Mouse (Mus musculus): Measurements from ENCODE around the gene Taok3. TPM values are rescaled to one million over a fixed set of nuclear protein-coding genes. Genes with fewer than 3 reads are reported as not detected.

Taok3 gene
- polyA plus RNA-seq, 1 experiment = 6.0 TPM

DNA sequence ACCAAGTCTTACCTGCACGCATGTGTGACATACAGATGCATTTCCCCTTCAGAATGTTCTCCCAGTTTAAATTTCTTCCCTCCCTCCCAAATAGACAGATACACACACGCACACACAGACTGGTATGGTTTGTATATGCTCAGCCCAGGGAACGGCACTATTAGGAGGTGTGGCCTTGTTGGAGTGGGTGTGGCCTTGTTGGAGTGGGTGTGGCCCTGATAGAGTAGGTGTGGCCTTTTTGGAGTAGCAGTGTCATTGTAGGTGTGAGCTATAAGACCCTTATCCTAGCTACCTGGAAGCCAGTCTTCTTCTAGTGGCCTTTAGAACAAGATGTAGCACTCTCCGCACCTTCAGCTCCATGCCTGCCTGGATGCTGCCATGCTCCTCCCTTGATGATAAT is 3.9 kb downstream of the Taok3 start:
- no peak overlapping the region for H3K4me3 ChIP-seq (ENCODE audit: control insufficient read depth, low read depth, low read length)
- no peak overlapping the region for H3K27ac ChIP-seq (ENCODE audit: control insufficient read depth, insufficient read depth, low read depth, low read length)
- peaks cover 17% of the 10 kb centered on the region for H3K4me1 ChIP-seq (ENCODE audit: control insufficient read depth, insufficient read depth, low read length)
- TF ChIP-seq CTCF (IDR thresholded peaks at IDR 0.05; ENCODE audit: control insufficient read depth, insufficient read depth, insufficient replicate concordance, low read depth, low read length) (no peak), POLR2A (IDR thresholded peaks at IDR 0.05; ENCODE audit: control insufficient read depth, low read depth, low read length) (no peak)
- no peaks in the 10 kb centered on the region for H3K27me3 ChIP-seq (ENCODE audit: control insufficient read depth, insufficient read depth, low read length)
- H3K36me3 ChIP-seq (ENCODE audit: control insufficient read depth, insufficient read depth, low read length) = no peaks in the 10 kb centered on the region

DNA sequence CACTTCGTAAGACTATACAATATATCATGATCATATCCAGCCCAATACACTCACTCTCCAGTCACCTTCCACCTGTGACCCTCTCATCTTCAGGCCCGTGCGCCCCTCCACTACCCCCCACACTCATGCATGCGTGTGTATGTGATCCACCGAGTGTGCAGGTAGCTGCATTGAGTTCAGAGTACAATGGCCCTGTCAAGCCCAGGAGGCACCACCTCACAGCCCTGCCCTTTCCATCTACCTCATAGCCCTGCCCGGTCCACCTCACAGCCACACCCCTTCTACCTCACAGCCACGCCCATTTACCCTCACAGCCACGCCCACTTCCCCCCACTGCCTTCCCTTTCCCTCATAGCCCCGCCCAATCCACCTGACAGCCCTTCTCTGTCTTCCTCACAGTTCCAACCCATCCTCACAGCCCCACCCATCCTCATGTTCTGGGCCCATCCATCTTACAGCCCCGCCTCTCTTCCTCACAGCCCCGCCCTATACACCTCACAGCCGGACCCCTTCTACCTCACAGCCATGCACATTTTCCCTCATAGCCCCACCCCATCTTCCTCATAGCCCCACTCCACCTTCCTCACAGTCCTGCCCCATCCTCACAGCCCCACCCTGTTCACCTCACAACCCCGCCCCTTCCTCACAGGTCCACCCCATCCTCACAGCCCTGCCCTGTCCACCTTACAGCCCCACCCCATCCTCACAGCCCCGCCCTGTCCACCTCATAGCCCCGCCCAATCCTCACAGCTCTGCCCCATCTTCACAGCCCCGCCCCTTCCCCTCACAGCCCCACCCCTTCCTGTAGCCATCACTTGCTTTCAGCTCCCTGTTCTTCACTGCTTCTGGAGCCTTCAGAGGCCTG is 5.8 kb downstream of the Taok3 start:
- Histone ChIP-seq H3K4me3 (ENCODE audit: control insufficient read depth, low read depth, low read length) (peak overlapping the region; percentile 50), H3K36me3 (ENCODE audit: control insufficient read depth, insufficient read depth, low read length) (no peaks in the 10 kb centered on the region), H3K4me1 (ENCODE audit: control insufficient read depth, insufficient read depth, low read length) (peaks cover 12% of the 10 kb centered on the region), H3K27me3 (ENCODE audit: control insufficient read depth, insufficient read depth, low read length) (no peaks in the 10 kb centered on the region), H3K27ac (ENCODE audit: control insufficient read depth, insufficient read depth, low read depth, low read length) (no peak overlapping the region; the same call in 1 of the 2 replicates)
- TF ChIP-seq CTCF (IDR thresholded peaks at IDR 0.05; ENCODE audit: control insufficient read depth, insufficient read depth, insufficient replicate concordance, low read depth, low read length) (no peak), POLR2A (IDR thresholded peaks at IDR 0.05; ENCODE audit: control insufficient read depth, low read depth, low read length) (peak; percentile 29; the same call in 1 of the 2 replicates)

GRCm38 (mm10) chr5:117127051-117127450 is 7.1 kb downstream of the Taok3 start:
- no peaks in the 10 kb centered on the region for H3K27me3 ChIP-seq (ENCODE audit: control insufficient read depth, insufficient read depth, low read length)
- H3K27ac ChIP-seq (ENCODE audit: control insufficient read depth, insufficient read depth, low read depth, low read length) = no peak overlapping the region
- no peak for TF ChIP-seq POLR2A (IDR thresholded peaks at IDR 0.05; ENCODE audit: control insufficient read depth, low read depth, low read length)
- TF ChIP-seq CTCF (IDR thresholded peaks at IDR 0.05; ENCODE audit: control insufficient read depth, insufficient read depth, insufficient replicate concordance, low read depth, low read length) = no peak
- no peaks in the 10 kb centered on the region for H3K36me3 ChIP-seq (ENCODE audit: control insufficient read depth, insufficient read depth, low read length)
- peaks cover 5% of the 10 kb centered on the region for H3K4me1 ChIP-seq (ENCODE audit: control insufficient read depth, insufficient read depth, low read length)
- no peak overlapping the region for H3K4me3 ChIP-seq (ENCODE audit: control insufficient read depth, low read depth, low read length)

DNA sequence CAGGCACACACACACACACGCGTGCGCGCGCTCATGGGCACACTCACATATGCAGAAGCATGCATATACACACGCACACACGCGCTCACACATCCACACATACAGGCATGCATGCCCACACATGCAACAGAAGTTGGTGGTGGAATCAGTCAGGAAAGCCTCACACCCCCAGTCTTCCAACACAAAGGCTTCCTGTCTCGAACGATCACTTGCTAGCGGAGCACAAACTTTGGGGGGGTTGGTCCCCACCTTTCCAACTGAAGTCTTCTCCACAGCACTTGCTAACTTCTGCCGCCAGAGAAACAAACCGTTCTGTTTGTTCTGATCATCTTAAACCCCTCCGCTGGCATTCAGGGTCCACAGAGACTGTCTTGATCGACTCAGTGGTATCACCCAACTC is 10.8 kb downstream of the Taok3 start:
- Histone ChIP-seq H3K27me3 (ENCODE audit: control insufficient read depth, insufficient read depth, low read length) (no peaks in the 10 kb centered on the region), H3K4me1 (ENCODE audit: control insufficient read depth, insufficient read depth, low read length) (peaks cover 1% of the 10 kb centered on the region), H3K27ac (ENCODE audit: control insufficient read depth, insufficient read depth, low read depth, low read length) (no peak overlapping the region), H3K36me3 (ENCODE audit: control insufficient read depth, insufficient read depth, low read length) (no peaks in the 10 kb centered on the region), H3K4me3 (ENCODE audit: control insufficient read depth, low read depth, low read length) (no peak overlapping the region)
- TF ChIP-seq CTCF (IDR thresholded peaks at IDR 0.05; ENCODE audit: control insufficient read depth, insufficient read depth, insufficient replicate concordance, low read depth, low read length) (no peak), POLR2A (IDR thresholded peaks at IDR 0.05; ENCODE audit: control insufficient read depth, low read depth, low read length) (no peak)

GRCm38 (mm10) chr5:117133446-117134065 is 13.6 kb downstream of the Taok3 start:
- Histone ChIP-seq H3K4me1 (ENCODE audit: control insufficient read depth, insufficient read depth, low read length) (peaks cover 2% of the 10 kb centered on the region; the same call in 1 of the 2 replicates), H3K4me3 (ENCODE audit: control insufficient read depth, low read depth, low read length) (no peak overlapping the region)

DNA sequence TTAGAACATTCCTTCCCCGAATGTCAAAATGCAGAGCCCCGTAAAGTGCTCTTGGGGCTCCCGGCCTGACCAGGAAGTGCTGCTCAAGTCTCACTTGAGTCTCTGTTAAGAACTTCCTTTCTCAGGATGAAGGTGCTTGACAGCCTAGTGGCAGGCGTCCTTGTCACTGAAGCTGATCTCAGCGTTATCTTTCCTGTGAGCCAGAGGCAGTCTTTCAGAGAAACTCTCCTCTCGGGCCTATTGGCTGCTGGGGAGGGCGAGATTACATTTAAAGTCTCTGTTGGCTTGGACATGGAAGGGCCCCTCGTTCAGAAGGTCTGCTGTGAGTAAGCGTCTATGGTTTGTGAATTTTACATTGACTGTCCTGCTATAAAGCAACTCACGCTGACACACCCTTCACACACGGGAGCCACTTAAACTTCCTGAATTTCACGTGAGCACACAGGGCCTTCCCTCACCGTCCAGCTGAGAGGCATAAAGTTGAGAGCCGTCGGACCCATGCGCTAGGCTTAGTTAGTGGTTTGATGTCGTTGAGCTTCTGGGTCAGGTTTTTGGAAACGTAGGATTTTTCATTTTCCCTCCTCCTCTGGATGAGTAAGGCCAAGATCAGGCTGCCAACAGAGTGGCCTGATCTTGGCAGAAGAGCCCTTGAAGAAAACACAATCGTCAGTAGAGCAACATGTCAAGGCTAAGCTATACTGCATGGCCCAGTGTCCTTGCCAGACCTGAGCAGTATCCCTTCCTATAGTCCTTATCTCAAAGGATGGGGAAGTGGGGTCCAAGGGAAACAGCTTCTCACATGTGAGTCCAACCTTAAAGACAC is 14.3 kb downstream of the Taok3 start:
- Histone ChIP-seq H3K4me3 (ENCODE audit: control insufficient read depth, low read depth, low read length) (no peak overlapping the region), H3K4me1 (ENCODE audit: control insufficient read depth, insufficient read depth, low read length) (peaks cover 2% of the 10 kb centered on the region; the same call in 1 of the 2 replicates), H3K27ac (ENCODE audit: control insufficient read depth, insufficient read depth, low read depth, low read length) (no peak overlapping the region), H3K27me3 (ENCODE audit: control insufficient read depth, insufficient read depth, low read length) (no peaks in the 10 kb centered on the region), H3K36me3 (ENCODE audit: control insufficient read depth, insufficient read depth, low read length) (no peaks in the 10 kb centered on the region)
- TF ChIP-seq CTCF (IDR thresholded peaks at IDR 0.05; ENCODE audit: control insufficient read depth, insufficient read depth, insufficient replicate concordance, low read depth, low read length) (no peak), POLR2A (IDR thresholded peaks at IDR 0.05; ENCODE audit: control insufficient read depth, low read depth, low read length) (no peak)

More at GRCm38 (mm10) chr5:117133446-117134065, 13.6 kb downstream of the Taok3 start:
- no peaks in the 10 kb centered on the region for H3K27me3 ChIP-seq (ENCODE audit: control insufficient read depth, insufficient read depth, low read length)
- H3K36me3 ChIP-seq (ENCODE audit: control insufficient read depth, insufficient read depth, low read length) = no peaks in the 10 kb centered on the region
- TF ChIP-seq POLR2A (IDR thresholded peaks at IDR 0.05; ENCODE audit: control insufficient read depth, low read depth, low read length) = no peak
- no peak for TF ChIP-seq CTCF (IDR thresholded peaks at IDR 0.05; ENCODE audit: control insufficient read depth, insufficient read depth, insufficient replicate concordance, low read depth, low read length)
- no peak overlapping the region for H3K27ac ChIP-seq (ENCODE audit: control insufficient read depth, insufficient read depth, low read depth, low read length)
